In the genomic region with DNA sequence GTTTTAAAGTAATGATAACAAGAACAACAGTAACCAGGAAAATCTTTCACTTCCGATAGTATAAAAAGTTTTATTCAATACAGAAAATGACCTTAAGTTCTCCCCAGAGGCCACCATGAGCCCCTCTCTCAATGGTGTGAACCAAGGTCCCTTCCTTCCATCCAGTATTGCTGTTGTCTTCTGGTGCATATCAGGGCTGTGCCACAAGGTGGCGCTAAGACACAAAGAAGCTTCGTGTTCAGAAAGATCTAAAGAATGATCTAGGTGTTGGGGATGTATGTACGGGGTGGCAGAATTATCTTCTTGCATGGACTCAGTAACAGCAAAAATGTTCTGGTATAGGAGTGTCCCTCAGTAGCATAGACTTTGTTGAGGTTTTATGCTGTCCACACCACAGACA, we compare ENCODE assay signal across 7 mouse cellular contexts.
DNase-seq lines count a peak whose midpoint lies in the region; ATAC-seq and TF ChIP-seq lines count a peak whose summit lies in the region.
"Not testable (repeated sequence)": the region's sequence is repeated elsewhere in the genome, so short reads cannot be mapped to it uniquely, and the experiment has no call there.

No protein-coding gene starts in this region.

- not testable (repeated sequence) for H3K27ac ChIP-seq in forebrain, embryonic 14.5 days (ENCODE audit: low read depth, low read length); midbrain, embryonic 10.5 days (replicated peaks)

- not testable (repeated sequence) for H3K4me2 ChIP-seq in forebrain, embryonic 14.5 days (ENCODE audit: low read length)

- not testable (repeated sequence) for H3K36me3 ChIP-seq in forebrain, embryonic 14.5 days (ENCODE audit: control insufficient read depth, insufficient read depth, low read length); midbrain, embryonic 10.5 days

- 25% methylated on average over 4 of the region's 4 CpGs for WGBS in forebrain, embryonic 14.5 days
- 28% methylated on average over 4 of the region's 4 CpGs for WGBS in midbrain, embryonic 10.5 days

- POLR2A ChIA-PET in Patski (lab: Charles Lee): not testable (repeated sequence)

- H3K9ac ChIP-seq in forebrain, embryonic 14.5 days (ENCODE audit: low read length): not testable (repeated sequence)

- in situ Hi-C loops in Patski (cut with MboI; ENCODE audit: low pct_unique_long_range_greater_than_20kb): loop anchor here (25.0 kb wide), 1 partner anchor 701 kb away; no protein-coding TSS in a partner anchor

- H3K4me3 ChIP-seq in forebrain, embryonic 14.5 days (ENCODE audit: low read depth, low read length); midbrain, embryonic 10.5 days: not testable (repeated sequence)

- not testable (repeated sequence) for H3K4me1 ChIP-seq in forebrain, embryonic 14.5 days (ENCODE audit: control insufficient read depth, insufficient read depth, low read length); midbrain, embryonic 10.5 days

- not testable (repeated sequence) for H3K9me3 ChIP-seq in forebrain, embryonic 14.5 days (replicated peaks; ENCODE audit: control insufficient read depth, low read length); midbrain, embryonic 10.5 days (replicated peaks)

- ATAC-seq in Patski; forebrain, embryonic 14.5 days: not testable (repeated sequence)

- intact Hi-C loops in left cerebral cortex, postnatal 4 days (cut with DNase I): not testable (repeated sequence)

- H3K27me3 ChIP-seq in Patski; forebrain, embryonic 14.5 days (replicated peaks; ENCODE audit: control insufficient read depth, insufficient read depth, low read length); midbrain, embryonic 10.5 days (ENCODE audit: low read depth, poor library complexity, severe bottlenecking): not testable (repeated sequence)

- CTCF ChIA-PET in Patski (lab: Charles Lee): not testable (repeated sequence)

- DNase-seq in Patski (ENCODE audit: low read depth, low spot score): not testable (repeated sequence)
- DNase-seq in cerebellum, postnatal 10 days: peak; percentile 36 to 67
- DNase-seq in forebrain, embryonic 14.5 days (ENCODE audit: low spot score): peak; percentile 65
- peak; percentile 26 for DNase-seq in hindlimb bud, embryonic 11.5 days (ENCODE audit: extremely low spot score, low read depth, low spot score)
- peak; percentile 60 for DNase-seq in left cerebral cortex, postnatal 4 days
- peak; percentile 39 for DNase-seq in midbrain, embryonic 10.5 days (ENCODE audit: low spot score)
- peak; percentile 66 for DNase-seq in right cerebral cortex, postnatal 4 days

- TF ChIP-seq CTCF in Patski (IDR thresholded peaks at IDR 0.05): peak; percentile 51
